Mouse (Mus musculus) NIH3T3 (cell line): ENCODE measurements at regions not wholly inside any gene's neighbourhood (a gene's known extent, or its start where the extent isn't known, plus 50 kb on each side); places are given as distances from the start of the nearest gene placed in this dataset.

Source experiments
- DNase-seq: peaks from one replicate; pipeline ENCODE4 v3.0.0-alpha.2; 2012; ENCODE audit warnings: low read depth

DNA sequence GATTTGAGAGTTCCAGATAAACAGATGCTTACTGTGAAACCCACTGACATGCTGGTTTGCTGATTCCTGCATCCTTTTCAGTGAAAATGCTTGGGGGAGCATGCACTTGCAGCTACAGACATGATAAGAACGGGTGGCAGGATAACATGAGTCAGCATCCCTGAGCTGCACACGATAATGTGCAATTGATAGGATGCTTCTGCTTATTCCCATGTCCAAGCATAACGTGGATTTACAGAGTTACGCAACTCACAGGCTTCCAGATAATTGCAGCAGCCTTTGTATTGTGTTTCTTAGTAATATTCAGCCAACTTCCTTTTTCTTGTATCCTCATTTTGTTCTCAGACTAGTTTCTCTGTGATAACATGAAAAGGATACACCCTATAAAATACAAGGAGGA is 245.7 kb downstream of the Flrt2 start:
- DNase-seq = no peak

- DNase-seq = no peak
These were observed 248.5 kb downstream of the Flrt2 start for GRCm38 (mm10) chr12:95940465-95941012.

GRCm38 (mm10) chr12:95959786-95960504 is 267.9 kb downstream of the Flrt2 start:
- DNase-seq = no peak

GRCm38 (mm10) chr12:95960505-95960871 is 268.5 kb downstream of the Flrt2 start:
- no peak for DNase-seq

DNA sequence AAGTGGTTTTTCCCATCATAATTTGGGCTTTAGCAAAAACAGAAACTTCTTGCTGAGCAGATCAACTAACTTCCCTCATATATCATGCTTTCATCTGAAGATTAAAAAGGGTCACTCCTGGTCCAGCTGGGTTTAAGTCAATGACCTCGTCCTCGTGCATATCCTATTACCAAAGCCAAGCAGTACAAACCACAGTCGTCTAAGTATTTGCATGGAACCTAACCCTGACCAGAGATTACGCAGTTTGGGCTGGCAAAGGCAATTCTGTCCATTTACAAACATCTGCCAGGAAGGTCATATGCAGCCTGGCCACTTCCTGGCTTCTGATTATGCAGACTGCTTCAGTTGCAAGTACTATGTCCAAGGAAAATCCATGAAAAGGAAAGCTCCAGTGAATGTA is 270.8 kb downstream of the Flrt2 start:
- peak; percentile 31 for DNase-seq

GRCm38 (mm10) chr12:95988669-95989288 is 296.8 kb downstream of the Flrt2 start:
- DNase-seq = peak; percentile 3

DNA sequence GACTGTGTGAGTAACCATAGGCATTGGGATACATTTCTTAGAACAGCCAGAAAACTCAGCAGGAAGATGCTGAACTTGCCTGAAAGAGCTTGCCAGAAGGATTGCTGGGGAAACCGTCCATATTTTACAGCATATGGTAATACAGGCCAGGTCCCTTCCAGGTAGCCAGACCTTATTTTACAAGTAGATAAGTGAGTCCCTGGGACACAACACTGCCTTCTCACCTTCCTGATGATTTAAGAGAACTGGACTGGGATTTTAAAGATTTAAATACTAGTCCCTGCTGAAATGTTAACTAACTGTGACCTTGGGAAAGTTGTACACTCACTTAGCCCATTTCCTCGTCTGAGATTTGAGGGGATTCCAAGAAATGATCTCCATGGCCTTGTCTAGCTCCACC is 302.9 kb downstream of the Flrt2 start:
- DNase-seq = no peak

- DNase-seq = no peak
These were observed 338.2 kb downstream of the Flrt2 start for GRCm38 (mm10) chr12:96030180-96030579.

- no peak for DNase-seq
These were observed 383.3 kb downstream of the Flrt2 start for GRCm38 (mm10) chr12:96075365-96075764.

GRCm38 (mm10) chr12:96090995-96091394 is 399.0 kb downstream of the Flrt2 start:
- no peak for DNase-seq

- DNase-seq = no peak
These were observed 414.2 kb downstream of the Flrt2 start for GRCm38 (mm10) chr12:96106254-96106653.

GRCm38 (mm10) chr12:96114727-96115379 is 422.8 kb downstream of the Flrt2 start:
- DNase-seq = no peak

- no peak for DNase-seq
These were observed 425.5 kb downstream of the Flrt2 start for GRCm38 (mm10) chr12:96117553-96117952.

GRCm38 (mm10) chr12:96124156-96124931 is 432.3 kb downstream of the Flrt2 start:
- DNase-seq = no peak

DNA sequence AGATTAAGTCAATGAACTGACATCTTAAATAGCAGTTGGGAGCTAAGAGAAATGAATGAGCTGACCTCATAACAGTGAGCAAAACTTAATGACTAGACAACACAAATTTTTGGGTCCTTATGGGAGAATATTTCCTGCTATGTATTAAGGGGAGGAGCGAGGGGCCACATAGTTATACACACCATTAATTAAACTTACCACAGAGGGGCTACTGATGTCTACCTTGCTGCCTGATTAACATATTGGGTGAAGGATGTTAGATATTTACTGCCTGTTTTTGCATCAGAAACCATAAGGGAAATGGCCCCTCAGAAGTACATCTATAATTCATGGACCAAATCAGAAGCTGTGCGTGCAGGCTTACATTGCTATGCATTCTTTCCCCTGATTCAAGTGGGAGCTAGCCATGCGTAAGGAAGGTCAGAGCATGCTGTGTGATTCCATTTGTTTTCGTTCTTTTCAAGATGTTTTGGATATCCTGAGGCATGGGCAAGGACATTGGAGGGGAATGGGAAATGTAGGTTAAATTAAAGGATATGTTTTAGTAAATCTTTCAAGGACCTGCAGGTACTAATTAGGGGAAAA is 437.9 kb downstream of the Flrt2 start:
- no peak for DNase-seq

GRCm38 (mm10) chr12:96130796-96131512 is 438.9 kb downstream of the Flrt2 start:
- no peak for DNase-seq

DNA sequence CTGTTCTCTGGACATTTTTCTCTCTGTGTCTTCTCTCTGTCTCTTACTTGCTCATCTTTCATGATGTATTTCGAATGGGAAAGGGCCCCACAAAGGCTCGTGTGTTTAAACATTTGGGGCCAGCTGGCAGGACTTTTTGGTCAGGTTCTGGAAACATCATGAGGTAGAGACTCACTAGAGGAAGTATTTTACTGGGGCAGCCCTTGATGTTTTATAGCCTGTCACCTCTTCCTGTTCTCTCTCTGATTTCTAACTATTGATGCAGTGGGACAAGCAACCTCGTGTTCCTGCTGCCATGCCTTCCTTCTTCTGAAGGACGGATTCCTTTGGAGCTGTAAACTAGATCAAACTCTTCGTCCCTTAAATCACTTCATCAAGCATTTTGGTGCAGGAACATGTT is 442.1 kb downstream of the Flrt2 start:
- no peak for DNase-seq

DNA sequence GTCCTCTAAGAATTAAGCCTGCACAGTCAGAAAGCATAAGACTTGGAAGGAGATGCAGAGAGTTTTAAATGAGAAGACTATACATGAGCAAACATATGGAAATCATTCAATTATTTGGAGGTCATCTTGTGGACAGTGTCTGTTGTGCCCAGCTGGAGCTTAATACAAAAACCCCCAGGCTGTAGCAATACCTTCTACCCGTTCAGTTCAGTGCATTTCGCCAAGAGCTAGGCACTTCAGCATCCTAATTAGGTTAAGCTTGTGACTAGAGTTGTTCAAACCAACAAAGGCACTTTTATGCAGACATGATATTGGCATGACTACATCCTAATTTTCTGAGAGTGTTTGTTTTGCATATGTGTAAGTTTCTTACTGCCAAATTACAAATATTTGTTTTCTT is 449.7 kb downstream of the Flrt2 start:
- no peak for DNase-seq

DNA sequence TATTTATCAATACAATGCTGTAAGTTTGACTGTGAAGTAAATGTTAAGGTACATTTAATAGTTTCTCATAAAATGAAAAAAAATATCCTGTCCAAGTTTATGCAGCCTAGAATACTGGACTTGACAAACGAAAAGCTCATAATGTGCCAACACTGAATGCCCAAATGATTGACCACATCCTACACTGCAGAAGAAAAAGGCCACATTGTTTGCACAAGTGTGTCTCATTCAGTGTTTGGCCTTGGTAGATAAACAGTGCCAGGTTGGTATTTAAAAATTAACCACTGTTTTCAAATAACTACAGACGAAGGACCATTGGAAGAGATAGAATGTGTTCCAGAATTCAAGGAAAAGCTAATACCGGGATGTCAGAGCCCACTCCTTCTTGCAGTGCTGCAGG is 462.1 kb downstream of the Flrt2 start:
- DNase-seq = no peak

DNA sequence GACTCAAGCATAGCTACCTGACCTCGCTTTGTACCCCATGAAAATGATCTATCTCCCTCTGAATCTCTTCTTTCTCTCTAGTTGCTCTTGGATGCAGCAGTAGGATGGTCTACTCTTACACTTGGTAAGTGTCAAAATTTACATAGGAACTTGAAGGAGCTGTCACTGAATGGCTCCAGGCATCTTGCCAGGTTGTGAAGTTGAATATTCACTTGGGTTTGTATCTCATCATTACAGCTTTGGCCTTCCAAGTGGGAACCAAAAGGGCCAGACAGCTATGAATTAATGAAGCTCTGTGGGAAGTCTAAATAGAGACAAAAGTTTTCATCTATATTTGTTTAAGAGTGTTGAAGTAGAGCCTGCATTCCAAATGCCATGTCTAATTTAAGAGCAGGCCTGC is 475.5 kb downstream of the Flrt2 start:
- DNase-seq = no peak

GRCm38 (mm10) chr12:96198928-96199327 is 506.9 kb downstream of the Flrt2 start:
- no peak for DNase-seq
